Mouse (Mus musculus): ENCODE results near the gene Smarcd1. TPM values are rescaled to one million over a fixed set of nuclear protein-coding genes. Genes with fewer than 3 reads are reported as not detected.
"Not testable (repeated sequence)": the region's sequence is repeated elsewhere in the genome, so short reads cannot be mapped to it uniquely, and the experiment has no call there.

The Smarcd1 gene
- polyA plus RNA-seq, 1 experiment from 2014 or later: 134 TPM

DNA sequence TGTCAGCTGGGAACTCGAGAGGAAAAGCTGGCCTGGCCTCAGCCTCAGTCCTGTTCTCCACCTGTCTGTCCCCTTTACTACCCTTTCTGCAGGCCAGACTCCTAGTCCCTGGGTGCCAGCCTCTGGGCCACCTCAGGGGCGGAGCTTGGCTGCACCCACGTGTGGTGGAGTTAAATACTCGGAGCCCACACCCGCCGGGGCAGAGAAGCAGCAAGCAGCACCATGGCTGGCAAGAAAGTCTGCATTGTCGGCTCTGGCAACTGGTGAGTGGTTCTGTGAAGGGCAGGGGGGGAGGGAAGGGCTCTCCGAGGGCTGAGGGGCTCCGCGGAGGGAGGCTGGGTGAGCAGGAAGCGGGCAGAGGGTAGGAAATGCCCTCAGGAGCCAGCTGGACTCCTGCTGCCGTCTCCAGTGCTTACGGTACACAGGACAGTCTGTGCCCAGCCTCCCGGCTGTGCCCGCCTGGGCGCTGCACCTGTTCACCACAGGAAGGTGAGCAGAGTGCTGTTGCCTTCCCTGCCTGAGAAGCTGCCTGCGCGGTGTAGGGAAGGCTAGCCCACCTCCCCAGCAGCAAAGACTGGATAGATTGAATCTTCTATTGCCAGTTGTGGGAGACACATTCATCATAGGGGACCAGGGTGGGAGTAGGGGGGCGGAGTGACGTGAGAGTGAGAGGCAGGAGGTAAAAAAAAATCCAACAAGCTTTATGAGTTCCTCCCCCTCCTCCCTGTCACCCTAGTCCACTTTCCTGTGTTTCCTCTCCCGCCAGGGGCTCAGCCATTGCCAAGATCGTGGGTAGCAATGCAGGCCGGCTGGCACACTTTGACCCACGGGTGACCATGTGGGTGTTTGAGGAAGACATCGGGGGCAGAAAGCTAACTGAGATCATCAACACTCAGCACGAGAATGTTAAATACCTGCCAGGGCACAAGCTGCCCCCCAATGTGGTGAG lies 15.7 kb downstream of the Smarcd1 start, which contains the start of gene Gpd1:
Gene Gpd1 (plus strand): TSS at position 130 of the 949 bp plus-strand sequence.
- Histone ChIP-seq H3K4me2 (no peak within 1 kb of the TSS), H3K9ac (no peak within 1 kb of the TSS), H3K36me3 (peaks cover 70% of the 10 kb centered on the region), H3K27ac (peak within 1 kb of the TSS; percentile 83), H3K27me3 (no peaks in the 10 kb centered on the region), H3K4me3 (no peak within 1 kb of the TSS), H3K4me1 (replicated peaks) (peaks cover 49% of the 10 kb centered on the region), H3K9me3 (no peaks in the 10 kb centered on the region)
- no peak for ATAC-seq (ENCODE audit: low FRiP score)
- 61% methylated on average over 26 of the region's 26 CpGs for WGBS

DNA sequence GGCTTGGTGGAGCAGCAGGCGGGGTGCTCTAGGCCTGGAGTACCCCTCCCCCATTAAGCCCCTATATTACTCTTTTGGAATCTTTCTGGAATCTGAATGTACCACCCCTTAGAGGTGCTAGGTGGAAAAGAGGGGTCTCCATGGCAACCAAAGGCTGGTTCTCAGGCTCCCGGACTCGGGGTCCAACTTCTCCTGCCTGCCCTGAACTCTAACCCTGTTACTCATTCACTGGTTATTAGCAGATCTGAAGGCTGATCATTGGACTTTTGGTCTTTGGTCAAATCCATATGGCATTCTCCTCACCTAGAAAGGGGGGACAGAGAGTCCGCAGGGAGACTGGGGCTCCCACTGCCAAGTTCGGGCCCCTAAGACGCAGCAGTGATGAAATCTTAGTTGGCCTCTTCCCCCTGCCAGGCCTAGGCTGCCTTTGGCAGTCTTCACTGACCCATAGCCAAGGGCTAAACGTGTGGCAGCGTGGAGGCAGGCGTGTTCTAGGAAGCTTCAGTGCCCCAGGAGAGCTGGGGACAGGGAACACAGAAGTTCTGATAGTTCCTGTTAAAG lies 16.6 kb downstream of the Smarcd1 start:
- Histone ChIP-seq H3K9ac (no peak overlapping the region), H3K36me3 (peaks cover 69% of the 10 kb centered on the region)
- 83% methylated on average over 9 of the region's 9 CpGs for WGBS

DNA sequence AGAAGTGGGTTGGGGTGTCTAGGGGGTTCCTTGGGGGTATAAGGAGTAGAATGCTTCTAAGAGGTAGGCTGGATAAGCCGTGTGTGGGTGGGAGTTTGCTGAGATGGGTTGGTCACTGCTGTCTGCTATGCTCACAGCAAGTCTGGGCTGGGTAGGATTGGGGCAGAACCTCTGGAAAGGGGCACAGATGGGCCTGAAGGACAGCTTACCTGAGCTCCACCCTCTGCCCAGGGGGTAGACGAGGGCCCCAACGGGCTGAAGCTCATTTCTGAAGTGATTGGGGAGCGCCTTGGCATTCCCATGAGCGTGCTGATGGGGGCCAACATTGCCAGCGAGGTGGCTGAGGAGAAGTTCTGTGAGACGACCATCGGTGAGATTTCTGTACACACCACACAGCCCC lies 17.9 kb downstream of the Smarcd1 start:
- peaks cover 61% of the 10 kb centered on the region for H3K36me3 ChIP-seq
- no peak overlapping the region for H3K4me2 ChIP-seq
- H3K4me1 ChIP-seq (replicated peaks): peaks cover 53% of the 10 kb centered on the region

More for the DNA sequence above, 16.6 kb downstream of the Smarcd1 start:
- H3K9me3 ChIP-seq: no peaks in the 10 kb centered on the region
- no peaks in the 10 kb centered on the region for H3K27me3 ChIP-seq
- H3K4me2 ChIP-seq: no peak overlapping the region
- H3K4me3 ChIP-seq: no peak overlapping the region
- H3K4me1 ChIP-seq (replicated peaks): peaks cover 49% of the 10 kb centered on the region
- no peak for ATAC-seq (ENCODE audit: low FRiP score)
- no peak overlapping the region for H3K27ac ChIP-seq

DNA sequence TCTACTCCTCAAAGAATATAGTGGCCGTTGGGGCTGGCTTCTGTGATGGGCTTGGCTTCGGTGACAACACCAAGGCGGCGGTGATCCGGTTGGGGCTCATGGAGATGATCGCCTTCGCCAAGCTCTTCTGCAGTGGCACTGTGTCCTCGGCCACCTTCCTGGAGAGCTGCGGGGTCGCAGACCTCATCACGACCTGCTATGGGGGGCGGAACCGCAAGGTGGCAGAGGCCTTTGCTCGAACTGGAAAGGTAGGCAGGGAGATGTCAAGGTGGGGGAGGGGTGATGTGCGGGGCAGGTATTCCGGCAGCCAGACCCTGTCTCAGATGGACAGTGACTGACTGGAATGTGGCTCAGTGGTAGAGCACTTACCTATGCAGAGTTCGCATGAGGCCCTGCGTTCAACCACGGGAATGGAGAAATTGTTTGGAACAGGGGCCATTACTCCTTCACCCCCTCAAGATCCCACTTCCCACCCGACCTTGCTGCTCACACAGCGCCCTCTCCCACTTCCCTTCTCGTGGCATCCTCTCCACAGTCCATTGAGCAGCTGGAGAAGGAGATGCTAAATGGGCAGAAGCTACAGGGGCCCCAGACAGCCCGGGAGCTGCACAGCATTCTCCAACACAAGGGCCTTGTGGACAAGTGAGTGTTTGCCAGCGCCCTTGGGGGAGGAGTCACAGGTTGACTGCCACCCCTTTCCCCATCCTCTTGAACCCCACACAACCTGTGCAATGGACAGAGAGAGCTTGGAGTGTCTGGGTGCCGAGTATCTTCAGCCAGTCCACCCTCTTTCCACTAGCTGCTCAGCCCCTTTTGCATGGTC lies 20.2 kb downstream of the Smarcd1 start:
- WGBS: 85% methylated on average over 25 of the region's 25 CpGs
- Histone ChIP-seq H3K4me2 (no peak overlapping the region), H3K9me3 (no peaks in the 10 kb centered on the region), H3K4me3 (no peak overlapping the region), H3K9ac (no peak overlapping the region), H3K27ac (no peak overlapping the region), H3K36me3 (peaks cover 50% of the 10 kb centered on the region), H3K4me1 (replicated peaks) (peaks cover 49% of the 10 kb centered on the region), H3K27me3 (no peaks in the 10 kb centered on the region)
- no peak for ATAC-seq (ENCODE audit: low FRiP score)

More for the DNA sequence above, 17.9 kb downstream of the Smarcd1 start:
- Histone ChIP-seq H3K9me3 (no peaks in the 10 kb centered on the region), H3K9ac (no peak overlapping the region), H3K4me3 (no peak overlapping the region), H3K27me3 (no peaks in the 10 kb centered on the region), H3K27ac (no peak overlapping the region)
- ATAC-seq (ENCODE audit: low FRiP score): no peak
- WGBS: 90% methylated on average over 8 of the region's 8 CpGs

DNA sequence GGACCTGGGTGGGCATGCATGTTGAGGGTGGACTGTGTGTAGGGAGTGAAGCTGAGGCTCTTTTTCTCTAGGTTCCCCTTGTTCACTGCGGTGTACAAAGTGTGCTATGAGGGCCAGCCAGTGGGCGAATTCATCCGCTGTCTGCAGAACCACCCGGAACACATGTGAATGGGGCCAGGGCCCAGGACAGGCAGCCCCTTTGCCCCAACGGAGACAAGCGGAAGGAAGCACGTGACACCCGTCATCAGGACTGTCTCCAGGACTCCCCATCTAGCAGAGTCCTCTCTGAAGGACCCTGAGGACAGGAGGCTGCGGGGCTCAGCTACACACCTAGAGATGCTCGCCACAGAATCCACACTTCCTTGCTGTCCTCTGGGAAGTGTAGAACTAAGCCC lies 21.2 kb downstream of the Smarcd1 start:
- Histone ChIP-seq H3K36me3 (peaks cover 58% of the 10 kb centered on the region), H3K27ac (peak overlapping the region; percentile 82), H3K9me3 (no peaks in the 10 kb centered on the region), H3K4me1 (replicated peaks) (peaks cover 40% of the 10 kb centered on the region), H3K27me3 (no peaks in the 10 kb centered on the region), H3K4me2 (no peak overlapping the region), H3K9ac (0 out of 2 replicates have a peak overlapping the region, but pooled peaks have one; percentile 35), H3K4me3 (no peak overlapping the region)
- WGBS: 49% methylated on average over 10 of the region's 10 CpGs
- ATAC-seq (ENCODE audit: low FRiP score): no peak

DNA sequence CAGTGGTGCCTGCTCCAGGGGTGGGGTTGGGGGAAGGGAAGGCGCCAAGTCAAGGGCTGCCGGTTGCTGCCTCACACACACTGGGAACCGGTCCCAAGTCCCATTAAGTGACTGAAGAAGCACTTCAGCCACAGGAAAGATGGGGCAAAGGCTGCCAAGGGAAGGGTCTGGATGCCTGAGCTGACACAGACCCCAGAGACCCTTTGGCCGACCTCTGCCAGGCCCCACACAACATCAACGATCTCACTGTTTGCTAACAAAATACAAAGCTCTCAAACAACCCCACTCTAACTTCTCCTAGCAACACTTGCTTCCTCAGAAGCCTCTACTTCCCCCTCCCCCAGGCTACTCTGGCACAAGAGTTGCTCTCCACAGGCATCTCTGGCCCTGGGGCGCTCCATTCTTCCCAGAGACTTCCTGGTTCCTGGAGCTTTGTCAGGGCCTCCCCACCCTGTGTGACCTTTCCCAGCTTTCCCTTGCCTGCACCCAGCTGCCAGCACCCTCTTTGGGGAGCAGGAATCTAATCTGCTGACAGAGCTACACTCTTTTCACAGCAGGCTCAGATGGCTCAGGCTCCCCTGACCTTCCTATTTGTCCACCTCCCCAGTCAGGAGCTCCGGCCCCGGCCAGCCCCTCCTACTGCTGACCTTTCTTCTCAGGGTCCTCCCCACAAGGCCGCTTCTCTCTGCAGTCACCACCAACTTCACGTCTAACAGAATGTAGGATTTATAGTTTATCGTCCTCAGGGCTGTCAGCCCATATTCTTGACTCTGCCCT lies 21.8 kb downstream of the Smarcd1 start:
- H3K27ac ChIP-seq: peak overlapping the region; percentile 82
- peak overlapping the region; percentile 49 for H3K9ac ChIP-seq
- peak overlapping the region; percentile 97; the same call in 1 of the 2 replicates for H3K4me3 ChIP-seq
- no peak for ATAC-seq (ENCODE audit: low FRiP score)
- H3K4me1 ChIP-seq (replicated peaks): peaks cover 36% of the 10 kb centered on the region
- 0 out of 2 replicates have a peak overlapping the region, but pooled peaks have one; percentile 17 for H3K4me2 ChIP-seq
- no peaks in the 10 kb centered on the region for H3K27me3 ChIP-seq
- WGBS: 13% methylated on average over 11 of the region's 11 CpGs
- H3K9me3 ChIP-seq: no peaks in the 10 kb centered on the region
- peaks cover 58% of the 10 kb centered on the region for H3K36me3 ChIP-seq

DNA sequence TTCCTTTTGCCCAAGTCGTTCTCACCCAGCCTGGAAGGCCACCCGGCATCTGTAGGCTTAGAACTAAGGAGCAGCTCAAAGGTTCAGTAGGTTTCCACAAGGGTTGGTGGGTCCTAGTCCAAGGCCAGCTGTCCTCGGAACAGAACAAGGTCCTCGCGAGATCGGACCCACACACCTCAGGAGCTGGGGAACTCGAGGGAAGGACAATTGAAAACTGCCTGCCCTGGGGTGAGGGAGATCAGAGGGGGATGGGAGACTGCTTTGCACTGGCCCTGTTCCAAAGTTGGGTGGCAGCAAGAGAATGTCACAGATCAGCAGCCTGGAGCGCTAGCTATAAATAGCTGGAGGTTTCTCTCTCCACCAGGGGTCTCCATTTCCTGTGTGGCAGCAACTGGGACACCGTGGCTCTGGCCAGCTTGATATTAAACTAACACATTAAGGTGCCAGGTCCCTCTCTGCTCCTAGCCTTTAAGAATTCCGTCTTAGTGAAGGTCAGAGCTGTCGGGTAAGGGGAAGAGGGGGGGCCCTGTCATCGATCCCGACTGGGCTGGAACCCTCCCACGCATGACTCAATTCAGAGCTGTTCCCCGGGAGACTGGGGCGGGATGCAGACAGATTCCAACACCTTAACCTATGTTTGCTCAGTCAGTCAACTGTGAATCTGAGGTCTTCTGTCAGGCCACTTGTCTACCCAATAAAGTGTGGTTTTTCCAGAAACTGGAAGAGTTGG lies 22.5 kb downstream of the Smarcd1 start:
- Histone ChIP-seq H3K27ac (peak overlapping the region; percentile 82), H3K36me3 (peaks cover 61% of the 10 kb centered on the region), H3K4me3 (peak overlapping the region; percentile 97), H3K27me3 (no peaks in the 10 kb centered on the region), H3K4me2 (peak overlapping the region; percentile 59), H3K9me3 (no peaks in the 10 kb centered on the region), H3K9ac (peak overlapping the region; percentile 62), H3K4me1 (replicated peaks) (peaks cover 36% of the 10 kb centered on the region)
- 11% methylated on average over 16 of the region's 16 CpGs for WGBS
- ATAC-seq (ENCODE audit: low FRiP score): peak; percentile 22

DNA sequence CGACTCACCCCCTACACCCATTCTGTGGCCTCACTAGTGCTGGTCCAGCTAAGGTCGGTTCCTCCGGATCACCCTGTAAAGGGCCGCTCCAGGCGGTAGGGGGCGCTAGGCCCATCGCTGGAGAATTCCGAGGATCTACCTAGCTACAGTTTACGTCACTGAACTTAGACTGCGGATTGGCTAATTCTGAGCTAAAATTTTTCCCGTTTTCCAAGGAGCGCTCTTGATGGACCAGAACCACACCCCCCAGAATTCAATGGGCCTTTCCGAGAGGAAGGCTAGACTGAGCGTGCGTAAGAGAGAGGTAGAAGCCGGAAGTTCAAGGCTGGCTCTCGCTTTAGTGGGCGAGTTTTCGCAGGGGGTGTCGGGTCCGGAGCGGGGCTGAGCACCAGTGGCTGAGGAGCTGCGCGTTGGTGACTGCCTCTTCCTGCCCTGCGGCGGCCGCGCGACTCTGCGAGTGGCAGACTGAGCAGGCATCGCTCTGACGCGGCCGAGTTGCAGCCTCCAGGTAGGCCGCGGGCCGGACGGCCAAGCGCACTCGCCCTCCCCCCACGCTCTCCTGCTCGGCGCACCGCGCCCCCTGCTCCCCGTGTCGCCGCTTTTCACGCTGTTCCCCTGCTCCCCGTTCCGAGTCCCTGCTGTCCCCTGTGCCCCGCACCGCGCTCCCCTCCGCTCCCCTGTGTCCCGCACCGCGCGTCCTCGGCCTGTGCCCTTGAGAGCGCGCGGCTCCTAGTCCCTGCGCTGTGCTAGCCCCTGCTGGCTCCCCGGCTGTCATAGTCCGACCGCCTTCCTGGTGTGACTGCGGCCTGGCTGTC lies 23.6 kb downstream of the Smarcd1 start, which contains the start of gene Cox14:
Gene Cox14 (plus strand): TSS at position 278 of the 815 bp plus-strand sequence.
- no peaks in the 10 kb centered on the region for H3K9me3 ChIP-seq
- H3K36me3 ChIP-seq: peaks cover 60% of the 10 kb centered on the region
- WGBS: under 1% methylated on average over 60 of the region's 68 CpGs
- peak within 1 kb of the TSS; percentile 81 for H3K4me2 ChIP-seq
- H3K4me3 ChIP-seq: peak within 1 kb of the TSS; percentile 97
- peaks cover 36% of the 10 kb centered on the region for H3K4me1 ChIP-seq (replicated peaks)
- H3K27me3 ChIP-seq: no peaks in the 10 kb centered on the region
- H3K27ac ChIP-seq: peak within 1 kb of the TSS; percentile 94
- H3K9ac ChIP-seq: peak within 1 kb of the TSS; percentile 96
- ATAC-seq (ENCODE audit: low FRiP score): peak; percentile 95

DNA sequence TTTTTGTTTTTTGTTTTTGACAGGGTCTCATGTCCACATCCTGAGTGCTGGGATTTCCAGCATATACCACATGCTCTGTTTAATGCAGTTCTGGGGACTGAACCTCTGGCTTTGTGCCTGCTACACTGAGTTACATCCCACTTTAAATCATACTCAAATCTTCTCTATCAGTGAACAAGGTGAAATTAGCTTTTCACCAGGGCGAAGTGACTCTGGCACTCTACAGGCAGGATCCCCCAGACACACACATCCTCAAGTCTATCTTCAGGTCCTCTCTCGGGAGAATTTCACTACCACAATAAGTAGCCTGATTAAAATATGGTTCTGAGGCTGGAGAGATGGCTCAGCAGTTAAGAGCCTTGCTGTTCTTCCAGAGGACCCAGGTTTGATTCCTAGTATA lies 24.6 kb downstream of the Smarcd1 start:
- ATAC-seq (ENCODE audit: low FRiP score): no peak
- Histone ChIP-seq H3K9ac (peak overlapping the region; percentile 96), H3K4me3 (peak overlapping the region; percentile 97), H3K27ac (no peak overlapping the region), H3K4me2 (peak overlapping the region; percentile 81), H3K27me3 (no peaks in the 10 kb centered on the region), H3K4me1 (replicated peaks) (peaks cover 36% of the 10 kb centered on the region), H3K36me3 (peaks cover 54% of the 10 kb centered on the region), H3K9me3 (no peaks in the 10 kb centered on the region)
- whole genome bisulfite sequencing: 81% methylated on average over 2 of the region's 2 CpGs

DNA sequence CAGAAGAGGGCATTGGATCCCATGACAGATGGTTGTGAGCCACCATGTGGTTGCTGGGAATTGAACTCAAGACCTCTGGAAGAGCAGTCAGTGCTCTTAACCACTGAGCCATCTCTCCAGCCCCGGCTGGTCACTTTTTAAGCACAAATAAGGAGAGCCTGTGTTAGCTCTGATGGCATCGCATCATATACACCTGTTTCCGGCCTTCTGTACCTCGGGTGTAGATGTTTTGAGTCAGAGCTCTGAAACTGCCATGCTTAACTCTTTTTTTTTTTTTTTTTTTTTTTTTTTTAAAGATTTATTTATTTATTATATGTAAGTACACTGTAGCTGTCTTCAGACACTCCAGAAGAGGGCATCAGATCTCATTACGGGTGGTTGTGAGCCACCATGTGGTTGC lies 25.1 kb downstream of the Smarcd1 start:
- not testable (repeated sequence) for H3K27ac ChIP-seq; H3K4me2 ChIP-seq; ATAC-seq (ENCODE audit: low FRiP score); H3K9me3 ChIP-seq; H3K27me3 ChIP-seq; H3K4me3 ChIP-seq; H3K9ac ChIP-seq
- WGBS: 91% methylated on average over 4 of the region's 5 CpGs
- peaks cover 51% of the 10 kb centered on the region for H3K36me3 ChIP-seq
- peaks cover 36% of the 10 kb centered on the region for H3K4me1 ChIP-seq (replicated peaks)

Measured in hindbrain, embryonic 13.5 days (tissue).